Mouse (Mus musculus) heart, postnatal 14 days (tissue): ENCODE measurements around the gene Pecam1. TPM values are rescaled to one million over a fixed set of nuclear protein-coding genes. Genes with fewer than 3 reads are reported as not detected.
"Not testable (repeated sequence)": the region's sequence is repeated elsewhere in the genome, so short reads cannot be mapped to it uniquely, and the experiment has no call there.

Source experiments
- DNase-seq, 2 experiments: peaks; one replicate each; pipeline ENCODE4 v3.0.0; 2021 to 2022
- intact Hi-C: fragments of 180-260 bp; cut with DNase I; formaldehyde crosslinking; loops from one replicate; pipeline ENCODE4 v1.15.1; 2025
- total RNA-seq, 2 experiments: library from RNA; stranded (reverse); gene quantifications; 2 replicates each; pipeline ENCODE4 v1.2.3; 2021

The Pecam1 gene
- total RNA-seq, 2 experiments from 2014 or later = 173 to 180 TPM

GRCm38 (mm10) chr11:106741232-106741631 is 9.2 kb downstream of the Pecam1 start:
- DNase-seq = no peak
- intact Hi-C loops = no loop called here

- intact Hi-C loops, DNase-seq: not testable (repeated sequence)
These were observed 9.7 kb downstream of the Pecam1 start for GRCm38 (mm10) chr11:106740724-106741123.

- intact Hi-C loops = loop anchor here (2.0 kb wide), 1 partner anchor 60 kb away; no protein-coding TSS in a partner anchor
- no peak for DNase-seq
These were observed 11.3 kb downstream of the Pecam1 start for GRCm38 (mm10) chr11:106739116-106739515.

GRCm38 (mm10) chr11:106737178-106737621 is 13.2 kb downstream of the Pecam1 start:
- intact Hi-C loops = no loop called here
- DNase-seq = peak; percentile 53 to 58

GRCm38 (mm10) chr11:106736614-106737013 is 13.8 kb downstream of the Pecam1 start:
- intact Hi-C loops = no loop called here

GRCm38 (mm10) chr11:106730714-106731113 is 19.7 kb downstream of the Pecam1 start:
- DNase-seq = no peak
- intact Hi-C loops = no loop called here

More at GRCm38 (mm10) chr11:106736614-106737013, 13.8 kb downstream of the Pecam1 start:
- peak in 1 of 2 experiments; percentile 14 for DNase-seq

GRCm38 (mm10) chr11:106729656-106730055 is 20.8 kb downstream of the Pecam1 start:
- intact Hi-C loops = no loop called here

GRCm38 (mm10) chr11:106728402-106729366 is 21.7 kb downstream of the Pecam1 start:
- intact Hi-C loops = no loop called here
- DNase-seq = no peak

More at GRCm38 (mm10) chr11:106729656-106730055, 20.8 kb downstream of the Pecam1 start:
- no peak for DNase-seq

GRCm38 (mm10) chr11:106727967-106728366 is 22.5 kb downstream of the Pecam1 start:
- no peak for DNase-seq
- intact Hi-C loops = no loop called here

GRCm38 (mm10) chr11:106724916-106725235 is 25.6 kb downstream of the Pecam1 start:
- DNase-seq, intact Hi-C loops: not testable (repeated sequence)

GRCm38 (mm10) chr11:106724176-106724915 is 26.1 kb downstream of the Pecam1 start:
- DNase-seq = no peak

GRCm38 (mm10) chr11:106723611-106724125 is 26.8 kb downstream of the Pecam1 start:
- DNase-seq = peak in 1 of 2 experiments; percentile 38
- intact Hi-C loops = no loop called here

More at GRCm38 (mm10) chr11:106724176-106724915, 26.1 kb downstream of the Pecam1 start:
- intact Hi-C loops = no loop called here

- intact Hi-C loops = no loop called here
- DNase-seq = peak; percentile 40 to 46
These were observed 27.5 kb downstream of the Pecam1 start for GRCm38 (mm10) chr11:106722831-106723361.

- intact Hi-C loops = no loop called here
- DNase-seq = no peak
These were observed 30.0 kb downstream of the Pecam1 start for GRCm38 (mm10) chr11:106720379-106720778.

GRCm38 (mm10) chr11:106716568-106716967 is 33.9 kb downstream of the Pecam1 start:
- DNase-seq = no peak
- intact Hi-C loops = no loop called here

- DNase-seq = peak; percentile 50 to 56
- intact Hi-C loops = no loop called here
These were observed 35.4 kb downstream of the Pecam1 start for GRCm38 (mm10) chr11:106715066-106715465.

GRCm38 (mm10) chr11:106710789-106711188 is 39.6 kb downstream of the Pecam1 start:
- intact Hi-C loops = no loop called here
- DNase-seq = peak in 1 of 2 experiments; percentile 34

- intact Hi-C loops = no loop called here
- no peak for DNase-seq
These were observed 41.0 kb downstream of the Pecam1 start for GRCm38 (mm10) chr11:106709227-106709985.

GRCm38 (mm10) chr11:106707866-106708265 is 42.6 kb downstream of the Pecam1 start:
- no peak for DNase-seq
- intact Hi-C loops = no loop called here

- intact Hi-C loops = no loop called here
- DNase-seq = no peak
These were observed 43.3 kb downstream of the Pecam1 start for GRCm38 (mm10) chr11:106707085-106707484.
